ENCODE assay signal across 23 mouse cellular contexts in genomic region chr6:47995661-47996060, GRCm38 (mm10).
"Had no signal": no experiment of that assay in that cellular context is flagged by ENCODE, and none has a peak within 500 bp of the region (broad histone marks: within the 10 kb centered on the region; RNA-seq: fewer than 3 reads in every experiment).

No protein-coding gene starts in this region.

- H3K9me3 ChIP-seq: hindbrain, embryonic 13.5 days; hindbrain, embryonic 15.5 days; limb, embryonic 15.5 days had no signal

- H3K4me1 ChIP-seq: heart, embryonic 10.5 days; heart, embryonic 13.5 days; heart, embryonic 15.5 days; hindbrain, embryonic 13.5 days; hindbrain, embryonic 15.5 days; limb, embryonic 13.5 days; limb, embryonic 15.5 days had no signal

- ATAC-seq: forebrain, postnatal 0 days; hindbrain, postnatal 0 days; intestine, embryonic 16.5 days had no signal

- DNase-seq: forebrain, postnatal 0 days; gastrocnemius, postnatal 14 days; gastrocnemius, postnatal 36 days; heart, adult 18-20 months; heart, postnatal 14 days; heart, postnatal 36 days; kidney, adult 11 months; kidney, adult 8-10 months; kidney, postnatal 10 days; kidney, postnatal 25 days; layer of hippocampus, adult 9-11 months; layer of hippocampus, postnatal 36 days; left cerebral cortex, postnatal 4 days had no signal

- H3K9ac ChIP-seq: forebrain, postnatal 0 days; heart, embryonic 13.5 days; heart, embryonic 15.5 days; hindbrain, embryonic 13.5 days; hindbrain, embryonic 15.5 days; limb, embryonic 13.5 days; limb, embryonic 15.5 days had no signal

- H3K4me2 ChIP-seq: heart, embryonic 13.5 days; heart, embryonic 15.5 days; hindbrain, embryonic 13.5 days; hindbrain, embryonic 15.5 days; limb, embryonic 13.5 days; limb, embryonic 15.5 days; liver, embryonic 11.5 days had no signal

- H3K36me3 ChIP-seq: heart, embryonic 10.5 days; heart, embryonic 13.5 days; heart, embryonic 15.5 days; hindbrain, embryonic 13.5 days; hindbrain, embryonic 15.5 days; limb, embryonic 13.5 days; limb, embryonic 15.5 days had no signal

- H3K27me3 ChIP-seq: hindbrain, embryonic 13.5 days; hindbrain, embryonic 15.5 days; limb, embryonic 13.5 days; limb, embryonic 15.5 days had no signal

- H3K4me3 ChIP-seq: heart, embryonic 10.5 days; heart, embryonic 13.5 days; heart, embryonic 15.5 days; hindbrain, embryonic 13.5 days; hindbrain, embryonic 15.5 days; limb, embryonic 13.5 days; limb, embryonic 15.5 days had no signal

- H3K27ac ChIP-seq: heart, embryonic 10.5 days; heart, embryonic 13.5 days; heart, embryonic 15.5 days; hindbrain, embryonic 13.5 days; hindbrain, embryonic 15.5 days; hindbrain, postnatal 0 days; limb, embryonic 13.5 days; limb, embryonic 15.5 days had no signal
